Mouse (Mus musculus): ENCODE measurements around the gene Crybb1. TPM values are rescaled to one million over a fixed set of nuclear protein-coding genes. Genes with fewer than 3 reads are reported as not detected.

The Crybb1 gene
- polyA plus RNA-seq, 1 experiment from 2014 or later, result 2.6 TPM

DNA sequence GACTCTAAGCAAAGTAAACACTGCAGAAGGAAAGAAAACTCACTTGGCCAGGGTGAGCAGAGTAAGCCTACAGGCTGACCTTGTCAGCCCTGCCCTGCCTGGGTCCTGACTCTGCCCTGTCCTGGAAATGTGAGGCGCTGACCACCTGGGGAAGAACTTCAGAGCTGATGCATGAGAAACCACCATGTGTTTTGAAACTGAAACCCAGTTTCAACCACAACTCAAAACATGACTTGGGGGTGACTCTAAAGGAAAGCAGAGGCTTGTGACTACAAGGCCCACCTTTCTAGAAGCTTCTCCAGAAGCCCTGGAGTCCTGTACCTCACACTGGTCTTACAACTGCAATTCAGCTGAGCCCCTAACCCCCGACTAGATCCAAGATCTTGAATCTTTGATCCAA is 17.3 kb downstream of the Crybb1 start:
- WGBS, result 69% methylated on average over 2 of the region's 2 CpGs
- Histone ChIP-seq H3K4me1 (peaks cover 16% of the 10 kb centered on the region; the same call in 1 of the 2 replicates), H3K36me3 (no peaks in the 10 kb centered on the region)

DNA sequence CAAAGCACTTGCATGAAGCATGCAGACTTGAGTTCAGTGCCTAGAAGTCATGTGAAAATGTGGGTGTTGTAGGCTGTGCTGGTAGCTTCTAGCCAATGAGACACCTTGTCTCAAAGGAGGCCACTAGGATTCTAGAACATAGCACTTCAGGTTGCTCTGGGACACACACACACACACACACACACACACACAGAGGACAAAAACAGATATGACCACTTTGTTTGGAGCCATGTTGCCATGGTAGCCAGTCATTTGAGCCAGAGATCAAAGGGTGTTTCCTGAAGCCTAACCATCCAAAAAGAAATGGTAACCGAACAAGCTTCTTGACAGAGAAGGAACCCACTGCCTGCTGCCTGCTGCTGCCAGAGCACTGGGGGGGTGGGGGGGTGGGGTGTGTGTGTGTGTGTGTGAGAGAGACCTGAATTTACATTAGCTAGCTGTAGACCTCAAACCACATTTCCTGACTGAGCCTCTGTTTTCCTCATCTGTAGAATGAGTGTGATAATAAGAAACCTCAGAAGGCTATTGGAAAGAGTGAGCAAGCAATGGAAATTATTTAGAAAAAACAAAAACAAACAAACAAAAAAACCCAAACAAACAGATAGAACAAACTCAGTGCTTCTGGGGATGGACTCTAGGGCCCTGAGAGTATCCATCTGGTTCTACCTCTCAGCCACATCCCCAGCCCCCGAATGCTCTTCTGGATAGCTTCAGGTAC is 18.3 kb downstream of the Crybb1 start:
- Histone ChIP-seq H3K27me3 (peaks cover 16% of the 10 kb centered on the region), H3K4me3 (no peak overlapping the region), H3K36me3 (no peaks in the 10 kb centered on the region), H3K27ac (no peak overlapping the region), H3K9me3 (no peaks in the 10 kb centered on the region), H3K9ac (no peak overlapping the region), H3K4me1 (peaks cover 26% of the 10 kb centered on the region), H3K4me2 (no peak overlapping the region)
- no peak for ATAC-seq (ENCODE audit: insufficient number of reproducible peaks, low FRiP score, low TSS enrichment, low read depth)
- 52% methylated on average over 2 of the region's 2 CpGs for WGBS

More for the DNA sequence above, 17.3 kb downstream of the Crybb1 start:
- Histone ChIP-seq H3K4me2 (no peak overlapping the region), H3K4me3 (no peak overlapping the region), H3K9me3 (no peaks in the 10 kb centered on the region), H3K9ac (no peak overlapping the region), H3K27ac (no peak overlapping the region), H3K27me3 (peaks cover 26% of the 10 kb centered on the region)
- ATAC-seq (ENCODE audit: insufficient number of reproducible peaks, low FRiP score, low TSS enrichment, low read depth), result no peak

DNA sequence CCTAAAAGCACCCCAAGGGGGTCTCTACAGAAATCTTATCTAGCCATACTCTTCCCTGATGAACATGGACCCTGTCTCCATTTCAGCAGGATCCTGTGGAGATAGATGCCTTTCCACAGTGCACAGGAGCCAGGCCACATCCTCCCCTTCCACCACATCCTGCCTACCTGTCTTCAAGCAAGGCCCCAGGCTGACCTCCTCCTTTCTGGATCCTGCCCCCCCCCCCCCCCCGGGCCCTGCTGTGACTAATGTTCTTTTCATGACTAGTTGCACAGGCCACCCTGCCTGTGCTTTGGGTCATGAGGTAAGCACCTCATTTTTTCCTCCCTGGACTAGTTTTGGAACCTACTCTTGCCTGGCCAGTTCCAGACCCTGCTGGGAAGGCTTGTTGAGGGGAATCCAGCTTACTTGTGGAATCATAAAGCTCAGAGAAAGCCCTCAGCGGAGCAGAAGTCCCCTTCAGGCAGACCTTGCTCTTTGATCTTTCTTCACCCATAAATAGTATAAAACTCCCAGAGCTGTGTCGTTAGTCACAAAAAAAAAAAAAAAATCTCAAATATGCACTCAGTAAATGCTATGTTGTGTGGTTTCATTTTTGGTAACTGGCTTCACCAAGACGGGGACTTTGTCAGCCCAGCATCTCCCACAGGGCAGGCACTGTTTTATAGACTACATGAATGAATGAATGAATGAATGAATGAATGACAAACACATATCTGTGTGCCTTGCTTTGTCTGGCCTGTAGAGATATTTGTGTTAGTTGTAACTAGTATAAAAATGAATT is 19.6 kb downstream of the Crybb1 start:
- no peak overlapping the region for H3K9ac ChIP-seq
- H3K9me3 ChIP-seq, result no peaks in the 10 kb centered on the region
- peaks cover 9% of the 10 kb centered on the region for H3K27me3 ChIP-seq
- H3K4me1 ChIP-seq, result peaks cover 39% of the 10 kb centered on the region
- no peak for ATAC-seq (ENCODE audit: insufficient number of reproducible peaks, low FRiP score, low TSS enrichment, low read depth)
- H3K27ac ChIP-seq, result no peak overlapping the region
- H3K36me3 ChIP-seq, result no peaks in the 10 kb centered on the region
- WGBS, result 22% methylated on average over 4 of the region's 4 CpGs
- peak overlapping the region; percentile 84 for H3K4me2 ChIP-seq
- peak overlapping the region; percentile 80; the same call in 1 of the 2 replicates for H3K4me3 ChIP-seq

DNA sequence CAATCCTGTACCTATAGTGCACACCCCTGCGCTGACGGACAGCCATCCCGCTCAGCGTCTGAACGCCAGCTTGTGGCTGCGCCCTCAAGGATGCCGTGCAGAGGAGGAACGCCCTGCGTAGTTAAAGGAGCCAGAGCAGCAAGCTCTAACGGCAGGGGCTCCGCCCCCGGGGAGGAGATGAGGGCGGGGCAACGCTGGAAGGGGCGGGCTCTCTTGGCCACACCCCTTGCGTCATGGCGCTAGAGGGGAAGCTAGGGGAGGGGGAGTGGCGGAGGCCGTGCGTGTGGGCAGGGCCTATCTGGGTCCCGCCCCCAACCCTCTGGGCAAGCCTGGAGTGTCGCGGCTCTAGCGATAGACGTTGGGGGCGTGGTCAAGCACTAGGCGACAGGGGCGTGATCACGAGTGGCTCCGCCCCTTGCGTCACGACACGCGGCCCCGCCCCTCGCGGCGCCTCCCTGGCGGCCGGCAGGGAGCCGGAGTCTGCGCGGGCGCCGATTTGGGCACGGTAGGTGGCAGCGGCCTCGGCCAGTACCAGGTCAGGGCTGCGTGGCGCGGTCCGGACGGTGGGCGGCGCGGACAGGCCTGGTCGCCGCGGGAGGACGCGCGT is 20.8 kb downstream of the Crybb1 start, which contains the start of gene Tpst2:
TSS of gene Tpst2 (plus strand) at position 425 of the 607 bp plus-strand sequence.
- peaks cover 50% of the 10 kb centered on the region for H3K4me1 ChIP-seq
- H3K36me3 ChIP-seq, result no peaks in the 10 kb centered on the region
- peak within 1 kb of the TSS; percentile 85 for H3K27ac ChIP-seq
- ATAC-seq (ENCODE audit: insufficient number of reproducible peaks, low FRiP score, low TSS enrichment, low read depth), result peak; percentile 96
- peak within 1 kb of the TSS; percentile 84 for H3K4me2 ChIP-seq
- peak within 1 kb of the TSS; percentile 80 for H3K4me3 ChIP-seq
- under 1% methylated on average over 62 of the region's 62 CpGs for WGBS
- peak within 1 kb of the TSS; percentile 76 for H3K9ac ChIP-seq
- peaks cover 3% of the 10 kb centered on the region for H3K27me3 ChIP-seq
- H3K9me3 ChIP-seq, result no peaks in the 10 kb centered on the region

DNA sequence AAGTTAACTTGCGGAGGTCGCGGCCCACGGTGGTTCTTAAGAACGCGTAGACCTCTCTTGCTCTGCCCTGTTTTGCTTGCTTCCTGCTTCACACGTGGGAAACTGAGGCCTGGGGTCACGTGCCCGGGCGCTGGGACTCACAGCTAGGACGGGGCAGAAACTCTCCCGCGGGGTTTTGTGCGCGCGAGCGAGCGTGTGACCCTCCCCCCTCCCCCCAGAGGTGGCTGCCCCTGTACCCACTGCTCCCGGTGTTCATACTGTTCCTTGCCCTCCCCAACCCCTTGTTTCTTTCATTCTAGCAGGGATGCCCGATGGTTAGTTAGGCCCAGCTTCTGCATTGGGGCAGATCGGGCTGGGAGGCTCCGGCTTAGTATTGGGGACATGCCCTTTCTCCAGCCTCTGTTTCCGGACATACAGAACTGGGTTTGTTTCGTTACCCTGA is 21.3 kb downstream of the Crybb1 start:
- Histone ChIP-seq H3K4me1 (peaks cover 56% of the 10 kb centered on the region), H3K4me2 (peak overlapping the region; percentile 84), H3K9me3 (no peaks in the 10 kb centered on the region), H3K27ac (peak overlapping the region; percentile 85), H3K27me3 (no peaks in the 10 kb centered on the region; the same call in 1 of the 2 replicates), H3K36me3 (no peaks in the 10 kb centered on the region), H3K9ac (peak overlapping the region; percentile 76), H3K4me3 (peak overlapping the region; percentile 80)
- WGBS, result under 1% methylated on average over 24 of the region's 24 CpGs
- no peak for ATAC-seq (ENCODE audit: insufficient number of reproducible peaks, low FRiP score, low TSS enrichment, low read depth)

DNA sequence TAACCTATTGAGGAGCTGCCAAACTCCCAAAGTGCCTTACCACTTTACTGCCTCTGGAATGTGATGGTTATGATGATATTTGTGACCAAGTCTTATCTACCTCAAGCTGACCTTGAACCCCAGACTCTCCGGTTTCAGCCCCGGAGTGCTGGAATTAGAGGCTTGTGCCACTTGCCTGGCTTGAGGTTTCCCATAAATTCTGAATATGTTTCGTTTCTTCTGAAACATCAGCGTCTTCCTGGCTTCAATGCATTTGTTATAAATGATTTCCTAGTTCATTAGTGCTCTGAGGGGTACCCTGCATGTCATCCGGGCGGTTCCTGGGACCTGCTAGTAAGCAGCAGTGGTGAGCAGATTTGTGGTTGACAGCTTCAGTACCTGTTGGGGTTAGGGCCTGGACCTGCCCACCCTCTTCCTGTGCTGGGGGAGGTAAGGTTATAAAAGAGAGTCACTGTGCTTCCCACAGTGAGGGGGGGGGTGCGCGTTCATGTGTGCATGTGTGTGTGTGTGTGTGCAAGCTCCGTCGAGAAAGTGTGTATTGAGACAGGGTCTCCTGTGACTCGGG is 22.4 kb downstream of the Crybb1 start:
- Histone ChIP-seq H3K27ac (no peak overlapping the region), H3K27me3 (no peaks in the 10 kb centered on the region; the same call in 1 of the 2 replicates), H3K9me3 (no peaks in the 10 kb centered on the region), H3K9ac (no peak overlapping the region), H3K36me3 (no peaks in the 10 kb centered on the region), H3K4me1 (peaks cover 66% of the 10 kb centered on the region), H3K4me2 (peak overlapping the region; percentile 84; the same call in 1 of the 2 replicates), H3K4me3 (peak overlapping the region; percentile 80)
- 87% methylated on average over 11 of the region's 11 CpGs for WGBS
- ATAC-seq (ENCODE audit: insufficient number of reproducible peaks, low FRiP score, low TSS enrichment, low read depth), result no peak

DNA sequence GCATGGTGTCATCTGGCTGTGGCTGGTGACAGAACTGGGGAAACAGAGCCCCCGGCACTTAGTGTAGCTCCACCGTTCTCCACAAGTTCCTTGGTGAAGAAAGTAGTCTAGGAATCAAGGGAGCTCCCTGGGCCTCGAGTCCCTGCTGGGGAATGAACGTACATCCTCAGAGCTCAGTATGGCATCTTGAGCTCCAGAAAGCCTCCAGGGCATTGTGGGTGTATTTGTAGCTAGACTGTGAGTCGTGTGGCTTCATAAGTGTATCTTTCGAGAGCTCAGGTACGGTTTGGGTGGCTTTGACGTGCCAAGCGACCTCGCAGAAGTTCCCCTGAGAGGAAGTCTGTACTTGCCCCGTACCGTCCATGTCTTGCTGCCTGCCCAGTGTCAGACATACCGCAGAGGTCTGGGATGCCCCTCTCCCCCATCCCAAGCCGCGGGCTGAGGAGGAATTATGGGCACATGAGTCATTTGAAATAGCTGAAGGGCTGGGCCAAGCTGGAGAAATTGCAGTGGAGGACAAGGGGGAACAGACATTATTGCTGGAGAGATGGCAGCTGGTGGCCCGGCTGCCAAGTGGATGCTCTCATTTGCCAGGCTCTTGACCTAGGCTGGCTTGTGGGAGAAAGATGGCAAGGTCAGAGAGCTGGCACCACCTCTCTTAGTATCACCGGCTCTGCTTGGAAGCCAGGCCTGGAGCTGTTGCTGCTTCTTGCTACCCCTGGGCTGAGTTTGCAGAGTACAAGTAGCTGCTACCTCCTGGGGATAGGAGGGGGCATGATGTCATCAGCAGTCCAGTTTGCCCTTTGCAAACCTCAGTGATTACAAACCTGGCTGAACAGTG is 23.8 kb downstream of the Crybb1 start:
- Histone ChIP-seq H3K27me3 (no peaks in the 10 kb centered on the region; the same call in 1 of the 2 replicates), H3K36me3 (no peaks in the 10 kb centered on the region), H3K4me3 (no peak overlapping the region), H3K27ac (peak overlapping the region; percentile 33; the same call in 1 of the 2 replicates), H3K9ac (no peak overlapping the region), H3K4me2 (no peak overlapping the region), H3K4me1 (peaks cover 77% of the 10 kb centered on the region), H3K9me3 (no peaks in the 10 kb centered on the region)
- ATAC-seq (ENCODE audit: insufficient number of reproducible peaks, low FRiP score, low TSS enrichment, low read depth), result no peak
- WGBS, result 71% methylated on average over 17 of the region's 17 CpGs

DNA sequence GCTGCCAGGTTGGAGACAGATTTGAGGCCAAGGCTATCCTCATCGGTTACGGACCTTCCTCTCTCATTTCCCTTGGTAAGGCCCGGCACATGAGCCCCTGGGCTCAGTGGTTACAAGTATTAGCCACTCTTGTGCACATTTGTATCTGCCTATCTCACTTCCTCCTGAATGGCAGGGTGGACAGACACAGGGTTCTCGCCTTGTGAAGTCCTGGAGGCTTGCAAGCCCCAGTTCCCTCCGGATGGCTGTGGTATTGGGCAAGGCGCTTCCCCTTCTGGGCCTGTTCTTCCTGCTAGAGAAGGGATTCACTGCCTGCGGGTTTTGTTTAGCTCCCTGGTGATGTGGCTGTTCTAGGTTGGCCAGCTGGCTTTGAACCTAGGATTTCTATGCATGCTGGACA is 24.5 kb downstream of the Crybb1 start:
- Histone ChIP-seq H3K9me3 (no peaks in the 10 kb centered on the region), H3K4me1 (peaks cover 77% of the 10 kb centered on the region), H3K9ac (no peak overlapping the region), H3K4me2 (no peak overlapping the region), H3K36me3 (no peaks in the 10 kb centered on the region), H3K27me3 (no peaks in the 10 kb centered on the region), H3K27ac (peak overlapping the region; percentile 33), H3K4me3 (no peak overlapping the region)
- 75% methylated on average over 7 of the region's 7 CpGs for WGBS
- no peak for ATAC-seq (ENCODE audit: insufficient number of reproducible peaks, low FRiP score, low TSS enrichment, low read depth)

DNA sequence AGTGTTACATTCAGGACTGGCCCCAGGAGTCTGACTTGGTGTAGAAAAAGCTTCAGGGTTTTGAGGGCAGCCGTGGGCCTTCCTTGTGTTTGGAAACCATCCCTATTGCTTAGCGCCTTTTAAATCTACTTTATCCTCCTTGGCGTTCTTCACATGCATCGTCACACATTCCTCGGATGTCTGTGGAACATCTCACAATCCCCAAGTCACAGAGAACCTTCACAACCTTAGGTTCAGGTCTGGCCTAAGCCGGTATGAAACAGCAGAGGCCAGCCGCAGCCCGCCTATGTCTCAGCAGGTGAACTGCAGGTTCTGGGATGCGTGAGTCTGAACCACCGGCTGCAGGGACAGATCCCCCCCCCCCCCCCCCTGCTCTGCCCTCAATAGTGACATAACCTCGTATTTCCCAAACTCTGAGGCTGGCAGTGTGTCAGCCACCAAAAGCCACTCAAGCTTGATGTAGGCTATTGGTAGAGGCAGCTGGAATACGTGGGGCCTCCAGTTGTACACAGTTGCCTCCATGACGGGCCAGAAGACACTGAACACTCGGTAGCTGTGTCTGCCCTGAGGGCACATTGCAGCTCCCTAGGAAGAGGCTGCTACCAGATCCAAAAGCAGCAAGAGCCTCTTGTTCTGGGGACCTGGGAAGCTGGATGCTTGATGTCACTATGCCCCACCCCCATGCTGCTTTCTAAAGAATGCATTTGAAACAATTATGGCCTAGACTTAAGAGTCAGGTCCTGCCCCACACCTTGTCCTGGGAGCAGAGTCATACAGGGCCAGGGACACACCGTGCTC is 25.4 kb downstream of the Crybb1 start:
- no peak for ATAC-seq (ENCODE audit: insufficient number of reproducible peaks, low FRiP score, low TSS enrichment, low read depth)
- Histone ChIP-seq H3K27me3 (no peaks in the 10 kb centered on the region), H3K9me3 (no peaks in the 10 kb centered on the region), H3K4me1 (peaks cover 74% of the 10 kb centered on the region), H3K27ac (peak overlapping the region; percentile 33; the same call in 1 of the 2 replicates), H3K4me3 (no peak overlapping the region), H3K9ac (no peak overlapping the region), H3K36me3 (no peaks in the 10 kb centered on the region), H3K4me2 (no peak overlapping the region)
- WGBS, result 51% methylated on average over 15 of the region's 15 CpGs

DNA sequence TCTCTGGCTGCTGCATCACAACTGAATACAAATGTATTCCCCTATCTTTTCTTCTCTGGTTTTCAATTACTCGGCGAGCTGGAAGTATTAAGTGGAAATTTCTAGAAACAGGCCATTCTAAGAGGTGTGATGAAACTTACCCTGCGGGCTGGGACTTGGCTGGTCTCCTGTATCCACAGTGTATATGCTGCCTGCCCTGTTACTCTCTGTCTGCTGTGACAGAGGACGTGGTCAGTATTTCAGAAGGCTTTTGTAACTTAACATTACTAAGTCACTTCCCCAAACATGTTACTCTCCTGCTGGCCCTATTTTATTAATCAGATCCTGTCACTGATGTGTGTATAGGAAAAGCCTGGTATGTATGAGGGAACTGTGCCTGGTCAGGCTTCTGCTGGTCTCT is 26.1 kb downstream of the Crybb1 start:
- H3K9me3 ChIP-seq, result no peaks in the 10 kb centered on the region
- 67% methylated on average over 4 of the region's 4 CpGs for WGBS
- H3K4me2 ChIP-seq, result no peak overlapping the region
- H3K27me3 ChIP-seq, result no peaks in the 10 kb centered on the region
- no peaks in the 10 kb centered on the region for H3K36me3 ChIP-seq
- H3K27ac ChIP-seq, result no peak overlapping the region; the same call in 1 of the 2 replicates
- no peak for ATAC-seq (ENCODE audit: insufficient number of reproducible peaks, low FRiP score, low TSS enrichment, low read depth)
- peaks cover 77% of the 10 kb centered on the region for H3K4me1 ChIP-seq
- no peak overlapping the region for H3K4me3 ChIP-seq
- H3K9ac ChIP-seq, result no peak overlapping the region
